Mouse (Mus musculus): ENCODE measurements around the gene Dnm2.
"Not testable (repeated sequence)": the region's sequence is repeated elsewhere in the genome, so short reads cannot be mapped to it uniquely, and the experiment has no call there.

Gene Dnm2

GRCm38 (mm10) chr9:21505767-21506166, 81.1 kb downstream of the Dnm2 start:
- no peak for DNase-seq (ENCODE audit: low read depth, low spot score)

GRCm38 (mm10) chr9:21507753-21508430, 83.2 kb downstream of the Dnm2 start:
- no peak for DNase-seq (ENCODE audit: low read depth, low spot score)

GRCm38 (mm10) chr9:21508871-21509404, 84.2 kb downstream of the Dnm2 start:
- peak; percentile 27 for DNase-seq (ENCODE audit: low read depth, low spot score)

GRCm38 (mm10) chr9:21509772-21510688, 85.3 kb downstream of the Dnm2 start, which contains the start of gene Tmed1:
Gene Tmed1, minus strand, starts transcription at chr9:21510252.
- DNase-seq (ENCODE audit: low read depth, low spot score) = peak; percentile 97

- DNase-seq (ENCODE audit: low read depth, low spot score) = no peak
These were observed 85.9 kb downstream of the Dnm2 start for GRCm38 (mm10) chr9:21510689-21511015.

- DNase-seq (ENCODE audit: low read depth, low spot score) = no peak
These were observed 86.3 kb downstream of the Dnm2 start for GRCm38 (mm10) chr9:21511052-21511451.

GRCm38 (mm10) chr9:21513466-21513865, 88.8 kb downstream of the Dnm2 start:
- peak; percentile 24 for DNase-seq (ENCODE audit: low read depth, low spot score)

GRCm38 (mm10) chr9:21517947-21518495, 93.3 kb downstream of the Dnm2 start:
- DNase-seq (ENCODE audit: low read depth, low spot score) = no peak

- DNase-seq (ENCODE audit: low read depth, low spot score) = not testable (repeated sequence)
These were observed 94.0 kb downstream of the Dnm2 start for GRCm38 (mm10) chr9:21518690-21519089.

- DNase-seq (ENCODE audit: low read depth, low spot score) = no peak
These were observed 100.6 kb downstream of the Dnm2 start for GRCm38 (mm10) chr9:21525142-21525936.

- no peak for DNase-seq (ENCODE audit: low read depth, low spot score)
These were observed 101.4 kb downstream of the Dnm2 start, which contains the start of gene AB124611 for GRCm38 (mm10) chr9:21525937-21526633. Gene AB124611, plus strand, starts transcription at chr9:21526176.

GRCm38 (mm10) chr9:21526634-21526944, 101.9 kb downstream of the Dnm2 start:
- DNase-seq (ENCODE audit: low read depth, low spot score) = no peak

- no peak for DNase-seq (ENCODE audit: low read depth, low spot score)
These were observed 102.5 kb downstream of the Dnm2 start for GRCm38 (mm10) chr9:21527100-21527801.

GRCm38 (mm10) chr9:21527917-21528324, 103.2 kb downstream of the Dnm2 start:
- no peak for DNase-seq (ENCODE audit: low read depth, low spot score)

- DNase-seq (ENCODE audit: low read depth, low spot score) = no peak
These were observed 111.8 kb downstream of the Dnm2 start for GRCm38 (mm10) chr9:21536501-21536900.

GRCm38 (mm10) chr9:21537009-21537408, 112.3 kb downstream of the Dnm2 start:
- DNase-seq (ENCODE audit: low read depth, low spot score) = no peak

- DNase-seq (ENCODE audit: low read depth, low spot score) = no peak
These were observed 115.5 kb downstream of the Dnm2 start for GRCm38 (mm10) chr9:21539981-21540753.

- DNase-seq (ENCODE audit: low read depth, low spot score) = not testable (repeated sequence)
These were observed 117.3 kb downstream of the Dnm2 start for GRCm38 (mm10) chr9:21542001-21542400.

- DNase-seq (ENCODE audit: low read depth, low spot score) = no peak
These were observed 120.7 kb downstream of the Dnm2 start for GRCm38 (mm10) chr9:21545351-21545915.
